In the genomic region with DNA sequence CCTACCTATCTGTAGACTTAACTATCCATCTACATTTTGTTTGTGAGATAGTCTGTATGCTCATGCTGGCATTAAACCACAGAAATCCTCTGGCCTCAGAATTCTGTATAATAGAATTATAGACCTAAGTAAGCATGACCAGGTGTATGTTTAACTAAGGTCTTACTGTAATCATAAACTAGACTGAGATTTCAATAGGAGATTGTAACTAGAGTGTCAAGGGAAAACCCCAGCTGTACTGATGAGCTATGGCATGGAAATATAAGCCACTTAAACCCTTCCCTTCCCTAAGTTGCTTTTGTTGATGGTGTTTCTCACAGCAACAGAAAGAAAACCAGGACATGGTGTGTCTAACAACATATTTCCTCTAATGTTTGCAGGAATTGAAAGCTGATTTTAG, we compare ENCODE assay signal across 19 mouse cellular contexts.
"Had no signal": no experiment of that assay in that cellular context is flagged by ENCODE, and none has a peak within 500 bp of the region (broad histone marks: within the 10 kb centered on the region; RNA-seq: fewer than 3 reads in every experiment).

No protein-coding gene starts in this region.

- DNase-seq: lung, adult 18-20 months; lung, embryonic 14.5 days; lung, postnatal 10 days; lung, postnatal 4 days; midbrain, embryonic 14.5 days; retina, postnatal 1 day; right cerebral cortex, adult 18-20 months; right cerebral cortex, postnatal 14 days; thymus, adult 2 months; thymus, postnatal 25 days; thymus, postnatal 4 days had no signal

- H3K9ac ChIP-seq: lung, embryonic 14.5 days; midbrain, embryonic 12.5 days; neural tube, embryonic 13.5 days; neural tube, embryonic 15.5 days; stomach, embryonic 15.5 days had no signal

- H3K36me3 ChIP-seq: midbrain, embryonic 10.5 days; midbrain, embryonic 12.5 days; neural tube, embryonic 13.5 days; neural tube, embryonic 15.5 days; stomach, embryonic 15.5 days had no signal

- H3K27me3 ChIP-seq: midbrain, embryonic 12.5 days; neural tube, embryonic 13.5 days; neural tube, embryonic 15.5 days; stomach, embryonic 15.5 days had no signal

- H3K4me3 ChIP-seq: midbrain, embryonic 10.5 days; midbrain, embryonic 12.5 days; myocyte; neural tube, embryonic 13.5 days; neural tube, embryonic 15.5 days; stomach, embryonic 15.5 days had no signal

- H3K4me2 ChIP-seq: lung, embryonic 14.5 days; midbrain, embryonic 12.5 days; neural tube, embryonic 13.5 days; neural tube, embryonic 15.5 days; stomach, embryonic 15.5 days had no signal

- ATAC-seq: midbrain, embryonic 16.5 days had no signal

- H3K4me1 ChIP-seq: midbrain, embryonic 10.5 days; midbrain, embryonic 12.5 days; neural tube, embryonic 13.5 days; neural tube, embryonic 15.5 days; stomach, embryonic 15.5 days had no signal

- H3K27ac ChIP-seq: midbrain, embryonic 10.5 days; midbrain, embryonic 12.5 days; neural tube, embryonic 13.5 days; neural tube, embryonic 15.5 days; stomach, embryonic 15.5 days; stomach, postnatal 0 days had no signal

- H3K9me3 ChIP-seq: midbrain, embryonic 10.5 days; midbrain, embryonic 12.5 days; neural tube, embryonic 13.5 days; neural tube, embryonic 15.5 days; stomach, embryonic 15.5 days had no signal
